Mouse (Mus musculus) right cerebral cortex, adult 18-20 months (tissue): ENCODE results near the gene Sorcs2.

Experiments
- DNase-seq: peaks from one replicate; pipeline ENCODE4 v3.0.0; 2022; ENCODE audit warnings: mixed read lengths

Sorcs2 gene

DNA sequence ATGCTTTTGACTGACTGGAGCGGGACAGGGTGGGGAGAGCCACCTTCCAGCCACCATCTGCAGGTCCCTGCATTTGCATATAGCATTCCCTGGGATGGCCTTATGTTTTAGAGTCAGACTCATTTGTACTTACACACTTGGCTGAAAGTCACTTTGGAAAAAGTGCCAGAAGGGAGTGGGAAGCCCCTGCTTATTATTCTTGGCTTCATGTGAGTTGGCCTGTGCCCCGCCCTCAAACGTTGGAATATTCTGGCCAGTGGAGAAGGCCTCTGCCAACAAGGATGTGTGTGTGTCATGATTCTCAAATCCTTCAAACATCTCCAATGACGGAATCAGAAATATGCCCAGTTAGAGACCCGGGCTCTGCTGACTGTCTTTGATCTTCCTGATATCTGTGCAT lies 416.6 kb downstream of the Sorcs2 start:
- DNase-seq: no peak

DNA sequence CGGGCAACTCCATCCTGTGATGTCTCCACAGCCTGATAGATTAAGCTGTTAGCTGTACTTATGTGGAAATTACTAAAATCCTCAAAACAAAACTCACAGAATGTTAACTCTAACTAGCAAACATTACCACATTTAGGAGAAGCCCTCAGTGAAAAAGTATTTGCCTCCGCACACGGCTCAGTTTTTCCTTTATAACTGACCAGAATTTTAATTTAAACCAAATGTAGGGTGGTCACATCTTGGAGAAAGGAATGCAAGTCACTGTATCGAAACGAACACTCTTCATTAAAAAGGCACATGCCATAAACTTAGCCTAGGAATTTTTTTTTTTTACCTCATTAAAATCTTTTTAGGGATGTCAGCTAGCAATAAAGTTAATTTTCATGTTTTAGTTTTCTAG lies 417.4 kb downstream of the Sorcs2 start:
- DNase-seq: no peak

DNA sequence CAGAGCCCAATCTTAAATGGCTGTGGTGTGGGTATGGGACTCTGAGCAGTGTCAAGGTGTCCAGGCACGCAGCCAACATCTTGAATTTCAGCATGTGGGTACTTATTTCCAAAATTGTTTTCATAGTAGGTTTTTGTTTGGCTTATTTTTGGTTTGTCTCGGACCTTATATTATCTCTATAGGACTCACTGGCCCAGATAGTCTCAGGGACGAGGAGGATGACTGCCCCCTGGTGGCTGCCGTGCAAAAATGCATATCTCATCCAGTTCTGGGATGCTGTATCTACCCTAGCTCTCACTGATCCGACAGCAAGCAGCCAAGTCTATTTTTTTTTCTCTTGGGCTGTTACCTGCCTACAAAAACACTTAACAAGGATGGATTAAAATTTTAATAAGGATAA lies 422.3 kb downstream of the Sorcs2 start:
- DNase-seq: no peak

DNA sequence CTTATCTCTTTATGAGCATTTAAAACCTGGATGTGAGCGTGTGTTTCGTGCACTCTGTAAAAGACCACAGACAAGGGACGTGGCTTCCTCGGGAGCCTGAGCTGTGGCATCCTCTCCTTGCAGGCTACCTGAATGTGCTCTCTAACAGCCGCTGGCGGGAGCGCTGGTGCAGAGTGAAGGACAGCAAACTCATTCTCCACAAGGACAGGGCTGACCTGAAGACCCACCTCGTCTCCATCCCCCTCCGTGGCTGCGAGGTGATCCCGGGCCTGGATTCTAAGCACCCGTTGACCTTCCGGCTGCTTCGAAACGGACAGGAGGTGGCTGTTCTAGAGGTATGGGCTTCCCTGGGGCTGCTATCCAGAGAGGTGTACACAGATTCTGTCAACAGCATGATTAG lies 423.7 kb downstream of the Sorcs2 start:
- no peak for DNase-seq

DNA sequence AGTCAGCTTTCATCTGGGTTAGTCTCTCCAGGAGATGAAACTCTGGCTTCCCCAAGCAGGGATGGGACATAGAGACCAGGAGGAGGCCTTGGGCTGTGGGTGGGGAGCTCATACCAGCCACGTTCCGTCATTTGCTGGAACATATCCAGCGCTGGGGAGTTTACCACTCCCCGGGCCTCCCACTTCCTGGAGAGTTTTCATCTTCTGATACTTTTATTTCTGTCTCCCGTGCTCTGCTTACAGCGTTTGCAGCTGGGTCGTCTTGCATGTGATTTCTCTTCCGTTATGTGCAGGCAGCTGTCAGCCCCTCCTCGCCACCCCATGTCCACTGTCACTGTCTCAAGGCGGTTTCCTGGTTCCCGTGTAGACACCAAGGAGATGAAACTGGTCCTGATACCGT lies 424.1 kb downstream of the Sorcs2 start:
- DNase-seq: peak; percentile 44

DNA sequence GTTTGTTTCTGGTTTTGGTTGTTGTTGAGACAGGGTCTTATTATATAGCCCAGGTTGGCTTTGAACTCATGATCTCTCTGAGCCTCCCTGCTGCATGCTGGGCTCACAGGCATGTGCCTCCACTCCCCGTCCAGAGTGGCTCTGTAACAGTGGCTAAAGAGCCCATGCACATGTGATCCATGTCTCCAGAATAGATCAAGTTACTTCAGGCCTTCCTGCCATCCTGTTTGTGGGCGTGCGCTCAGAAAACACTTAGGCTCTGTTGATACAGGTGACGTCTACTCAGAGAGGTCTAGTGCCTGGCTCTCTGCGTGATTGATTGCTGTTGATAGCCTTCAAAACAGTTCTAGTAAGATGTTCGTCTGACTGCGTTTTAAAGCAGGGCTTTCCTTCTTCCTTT lies 425.2 kb downstream of the Sorcs2 start:
- no peak for DNase-seq

DNA sequence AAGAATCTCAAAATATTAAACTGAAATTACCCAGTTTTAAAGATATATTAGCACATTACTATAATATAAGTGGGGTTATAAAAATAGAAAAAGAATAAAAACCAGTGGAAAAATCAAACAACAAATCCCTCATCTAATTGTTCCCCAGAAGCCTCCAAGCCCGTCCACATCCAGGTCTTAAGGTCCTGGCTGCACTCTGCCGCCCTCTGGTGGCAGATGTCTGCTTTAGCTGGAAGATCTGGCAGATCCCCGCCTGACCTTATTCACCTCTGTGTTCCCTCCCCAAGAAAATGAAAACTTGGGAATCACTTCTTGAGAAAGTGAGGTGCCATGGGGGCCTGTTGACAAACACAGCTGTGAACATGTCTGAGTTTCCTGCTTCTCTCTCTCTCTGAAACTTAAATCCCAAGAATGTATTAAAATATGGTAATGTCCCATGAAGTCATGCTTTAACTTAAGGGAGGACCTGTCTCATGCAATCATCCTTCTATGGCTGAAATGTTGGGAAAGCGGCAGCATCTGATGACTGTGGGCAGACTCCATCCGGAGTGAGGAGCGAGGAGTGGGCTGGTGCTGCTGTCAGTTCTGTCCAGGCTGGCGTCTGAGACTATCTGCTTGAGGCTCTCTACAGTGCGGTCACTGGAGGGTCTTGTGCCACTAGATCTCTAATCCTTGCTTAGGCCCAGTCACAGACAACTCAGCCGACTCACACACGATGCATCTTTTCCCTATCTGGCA lies 425.9 kb downstream of the Sorcs2 start:
- DNase-seq: peak; percentile 45

DNA sequence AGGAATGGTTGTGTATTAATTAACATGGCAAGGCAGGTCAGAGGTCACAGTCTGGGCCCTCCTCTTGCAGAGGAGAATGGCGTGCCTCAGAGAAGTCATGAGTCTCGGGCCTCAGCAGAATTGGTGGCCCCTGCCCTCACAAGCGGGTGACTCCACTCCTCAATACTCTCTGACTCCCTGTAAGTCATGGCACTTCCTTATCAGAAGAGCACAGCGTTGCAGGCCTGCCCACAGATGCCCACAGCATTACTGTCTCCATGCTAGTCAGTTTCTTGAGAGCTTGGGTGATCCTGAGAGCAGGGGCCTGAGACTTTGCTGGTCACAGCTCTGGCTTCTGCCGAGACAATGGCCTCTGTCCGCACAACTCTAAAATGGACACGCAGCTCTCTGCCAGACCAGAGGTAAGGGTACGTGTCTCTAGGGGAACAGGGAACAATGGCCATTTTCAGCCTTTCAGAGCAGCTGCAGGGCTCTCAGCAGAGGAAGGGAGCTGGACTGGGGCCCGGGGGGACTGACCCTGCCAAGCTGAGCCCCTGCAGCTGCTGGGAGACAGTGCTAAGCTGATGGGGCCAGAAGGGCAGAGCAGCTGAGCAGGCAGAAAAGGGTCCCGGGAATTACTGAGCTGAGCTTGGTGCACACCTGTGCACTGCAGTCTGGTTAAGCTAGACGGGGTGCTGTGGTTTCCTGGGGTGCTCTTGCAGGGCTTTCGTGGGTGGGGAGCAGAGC lies 427.4 kb downstream of the Sorcs2 start:
- peak; percentile 62 for DNase-seq

DNA sequence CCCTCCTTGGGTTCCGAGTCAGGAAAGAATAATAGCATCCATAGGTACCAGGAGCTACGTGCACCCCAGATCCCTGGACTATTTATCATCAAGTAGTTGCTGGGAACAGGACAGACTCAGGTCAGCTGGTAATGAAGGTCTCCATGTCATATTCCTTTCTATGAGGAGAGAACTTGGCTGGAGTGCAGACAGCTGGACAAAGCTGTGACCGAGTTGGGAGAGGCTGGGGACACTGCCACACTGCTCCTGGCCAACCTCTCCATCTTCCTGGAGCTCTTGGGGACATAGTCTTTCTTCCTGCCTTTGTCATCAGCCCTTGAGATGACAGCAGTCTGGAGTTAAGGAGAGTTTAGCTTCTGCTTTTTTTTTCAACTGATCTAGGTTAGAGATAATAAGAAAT lies 428.1 kb downstream of the Sorcs2 start:
- no peak for DNase-seq
